Mouse (Mus musculus) ES-E14 (cell line): ENCODE data around the gene Zcrb1.

Experiments used
- CHD2 ChIP-seq: IDR thresholded peaks from 2 replicates; pipeline ENCODE4 v1.6.1; 2014; ENCODE audit warnings: mild to moderate bottlenecking, low read depth, low read length, inconsistent platforms
- MAFK ChIP-seq: IDR thresholded peaks from 2 replicates; pipeline ENCODE4 v1.6.1; 2014; ENCODE audit warnings: mild to moderate bottlenecking, low read depth, low read length, inconsistent platforms; ENCODE audit not compliant: insufficient read depth
- ZC3H11A ChIP-seq: IDR thresholded peaks from 2 replicates; pipeline ENCODE4 v1.6.1; 2012; ENCODE audit warnings: low read depth, mild to moderate bottlenecking, inconsistent platforms, low read length, borderline replicate concordance
- ZNF384 ChIP-seq: IDR thresholded peaks from 2 replicates; pipeline ENCODE4 v1.6.1; 2012; ENCODE audit warnings: low read depth, low read length, inconsistent platforms

GRCm38 (mm10) chr15:93435998-93436397 lies 37.9 kb upstream of the Zcrb1 start:
- TF ChIP-seq ZC3H11A (no peak), MAFK (no peak), ZNF384 (no peak), CHD2 (no peak)
